Mouse (Mus musculus) spleen, adult 2 months (tissue): ENCODE measurements around the gene Col1a1. TPM values are rescaled to one million over a fixed set of nuclear protein-coding genes. Genes with fewer than 3 reads are reported as not detected.

Experiments
- DNase-seq, 2 experiments: peaks; one replicate each; pipeline versions ENCODE4 v3.0.0 to v3.0.0-alpha.2; 2012 to 2021; ENCODE audit warnings: low spot score in 2 of 2, low read depth in 1 of 2
- H3K27ac ChIP-seq: fragments of 200-500 bp; 2 replicates; pipeline ENCODE4 v1.5.1; 2012; ENCODE audit warnings: low read length, inconsistent platforms; ENCODE audit not compliant: insufficient read depth
- H3K27me3 ChIP-seq: fragments of 200-500 bp; 2 replicates; pipeline ENCODE4 v1.6.1; 2012; ENCODE audit warnings: mild to moderate bottlenecking, moderate library complexity, low read length, inconsistent platforms; ENCODE audit not compliant: control insufficient read depth, insufficient read depth
- H3K36me3 ChIP-seq: fragments of 200-500 bp; 2 replicates; pipeline ENCODE4 v1.6.1; 2012; ENCODE audit warnings: mild to moderate bottlenecking, low read length, inconsistent platforms; ENCODE audit not compliant: control insufficient read depth, insufficient read depth
- H3K4me1 ChIP-seq: fragments of 200-500 bp; 2 replicates; pipeline ENCODE4 v1.6.1; 2011; ENCODE audit warnings: inconsistent platforms; ENCODE audit not compliant: control insufficient read depth, insufficient read depth, insufficient read length
- H3K4me3 ChIP-seq: fragments of 200-500 bp; 2 replicates; pipeline ENCODE4 v1.5.1; 2011; ENCODE audit warnings: mild to moderate bottlenecking, inconsistent platforms; ENCODE audit not compliant: insufficient read depth, insufficient read length; ENCODE audit errors: extremely low read depth
- CTCF ChIP-seq: fragments of 200-500 bp; IDR thresholded peaks from 2 replicates; pipeline ENCODE4 v1.5.1; 2011; ENCODE audit warnings: mild to moderate bottlenecking, inconsistent platforms; ENCODE audit not compliant: insufficient read depth, insufficient read length, insufficient replicate concordance; ENCODE audit errors: extremely low read depth
- POLR2A ChIP-seq: fragments of 200-500 bp; IDR thresholded peaks from 2 replicates; pipeline ENCODE4 v1.6.1; 2011; ENCODE audit warnings: low read depth, low read length, inconsistent platforms
- WGBS: fragments of 180-500 bp; shearing (Covaris S2); methylation state at CpG from one replicate; pipeline ENCODE4 v1.1.7; 2018; 5-methylcytosine and 5-hydroxymethylcytosine counted together
- polyA plus RNA-seq: library from polyadenylated mRNA; depleted of rRNA; stranded (reverse); fragments of >200 nt; gene quantifications from 2 replicates; pipeline ENCODE4 v1.2.3, GENCODE M21; 2012

Col1a1 gene
- polyA plus RNA-seq, 1 experiment = 24.2 TPM

DNA sequence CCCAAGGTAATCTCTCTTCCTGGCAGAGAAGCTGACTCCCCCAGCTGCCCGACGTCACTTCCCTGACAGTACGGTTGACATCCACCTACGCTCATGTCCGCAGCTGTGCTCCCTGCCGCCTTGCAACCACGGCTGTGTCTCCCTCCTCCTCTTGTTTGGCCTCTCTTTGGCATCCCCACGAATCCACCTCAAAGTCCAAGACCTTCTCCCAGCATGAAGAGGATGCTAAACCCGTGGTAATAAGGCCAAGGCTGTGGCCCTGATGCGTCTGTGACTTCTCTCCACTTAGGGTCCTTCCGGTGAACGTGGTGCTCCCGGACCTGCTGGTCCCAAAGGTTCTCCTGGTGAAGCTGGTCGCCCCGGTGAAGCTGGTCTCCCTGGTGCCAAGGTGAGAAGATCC is 7.0 kb downstream of the Col1a1 start:
- DNase-seq = no peak
- TF ChIP-seq POLR2A = no peak
- TF ChIP-seq CTCF = no peak
- Histone ChIP-seq H3K4me3 (no peak overlapping the region), H3K36me3 (no peaks in the 10 kb centered on the region), H3K4me1 (no peaks in the 10 kb centered on the region), H3K27ac (no peak overlapping the region), H3K27me3 (no peaks in the 10 kb centered on the region; the same call in 1 of the 2 replicates)
- WGBS = 77% methylated on average over 15 of the region's 15 CpGs

DNA sequence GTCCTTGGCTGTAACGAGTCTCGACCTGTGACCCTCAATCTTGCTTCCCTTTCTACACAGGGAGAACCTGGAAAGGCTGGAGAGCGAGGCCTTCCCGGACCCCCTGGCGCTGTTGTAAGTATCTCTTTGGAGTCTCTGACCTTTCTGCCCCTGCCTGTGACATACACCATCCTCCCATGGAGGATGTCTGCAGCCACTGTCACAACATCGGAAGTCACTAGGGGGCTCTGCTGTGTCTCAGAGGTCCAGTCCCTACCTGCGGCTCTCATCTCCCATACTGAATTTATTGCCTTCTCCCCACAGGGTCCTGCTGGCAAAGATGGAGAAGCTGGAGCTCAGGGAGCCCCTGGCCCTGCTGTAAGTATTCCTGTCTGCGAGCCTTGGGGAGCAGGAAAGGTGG is 8.3 kb downstream of the Col1a1 start:
- 51% methylated on average over 8 of the region's 8 CpGs for WGBS
- no peak for DNase-seq
- Histone ChIP-seq H3K4me3 (no peak overlapping the region), H3K36me3 (no peaks in the 10 kb centered on the region), H3K4me1 (no peaks in the 10 kb centered on the region), H3K27ac (no peak overlapping the region), H3K27me3 (no peaks in the 10 kb centered on the region)
- no peak for TF ChIP-seq CTCF
- TF ChIP-seq POLR2A = no peak

- H3K27me3 ChIP-seq = no peaks in the 10 kb centered on the region
- no peak for DNase-seq
- no peak overlapping the region for H3K4me3 ChIP-seq
- H3K4me1 ChIP-seq = no peaks in the 10 kb centered on the region
- WGBS = 65% methylated on average over 12 of the region's 12 CpGs
- TF ChIP-seq CTCF (no peak), POLR2A (no peak)
- no peaks in the 10 kb centered on the region for H3K36me3 ChIP-seq
- no peak overlapping the region for H3K27ac ChIP-seq
Measured at GRCm38 (mm10) chr11:94945236-94945635, 9.2 kb downstream of the Col1a1 start.

- Histone ChIP-seq H3K36me3 (no peaks in the 10 kb centered on the region), H3K27ac (no peak overlapping the region), H3K4me1 (no peaks in the 10 kb centered on the region), H3K4me3 (no peak overlapping the region), H3K27me3 (no peaks in the 10 kb centered on the region)
- TF ChIP-seq CTCF = no peak
- no peak for TF ChIP-seq POLR2A
- 50% methylated on average over 6 of the region's 6 CpGs for WGBS
- no peak for DNase-seq
Measured at GRCm38 (mm10) chr11:94952169-94952568, 16.1 kb downstream of the Col1a1 start.

GRCm38 (mm10) chr11:94955103-94955502 is 19.1 kb downstream of the Col1a1 start:
- Histone ChIP-seq H3K27ac (no peak overlapping the region), H3K36me3 (no peaks in the 10 kb centered on the region), H3K4me3 (no peak overlapping the region), H3K27me3 (no peaks in the 10 kb centered on the region), H3K4me1 (peaks cover 2% of the 10 kb centered on the region; the same call in 1 of the 2 replicates)
- TF ChIP-seq CTCF = no peak
- TF ChIP-seq POLR2A = no peak
- no peak for DNase-seq
- WGBS = 92% methylated on average over 9 of the region's 9 CpGs

DNA sequence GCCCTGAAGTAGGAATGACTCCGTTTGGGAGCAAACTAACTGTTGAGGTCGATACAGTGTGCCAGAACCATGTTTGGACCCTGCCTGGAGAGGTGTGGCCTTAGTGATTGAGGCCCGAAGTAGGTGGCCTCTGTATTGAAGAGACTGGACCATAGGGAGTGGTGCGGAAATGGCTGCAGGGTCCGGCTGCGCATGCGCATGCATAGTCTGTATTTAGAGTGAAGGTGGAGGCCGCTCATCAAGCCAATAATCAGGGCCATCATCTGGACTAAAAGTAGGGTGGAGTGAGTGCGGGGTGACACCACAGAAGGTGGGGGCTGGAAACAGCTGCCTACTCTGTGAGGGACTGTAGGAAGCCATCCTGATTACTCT is 21.7 kb downstream of the Col1a1 start:
- TF ChIP-seq CTCF = no peak
- no peak for TF ChIP-seq POLR2A
- DNase-seq = no peak
- Histone ChIP-seq H3K36me3 (no peaks in the 10 kb centered on the region), H3K27me3 (no peaks in the 10 kb centered on the region), H3K4me3 (no peak overlapping the region), H3K27ac (no peak overlapping the region; the same call in 1 of the 2 replicates), H3K4me1 (peaks cover 2% of the 10 kb centered on the region; the same call in 1 of the 2 replicates)
- WGBS = 89% methylated on average over 9 of the region's 9 CpGs

- Histone ChIP-seq H3K36me3 (no peaks in the 10 kb centered on the region), H3K27me3 (no peaks in the 10 kb centered on the region), H3K4me3 (no peak overlapping the region), H3K4me1 (peaks cover 2% of the 10 kb centered on the region; the same call in 1 of the 2 replicates), H3K27ac (no peak overlapping the region)
- WGBS = 36% methylated on average over 8 of the region's 8 CpGs
- TF ChIP-seq CTCF (no peak), POLR2A (no peak)
- DNase-seq = no peak
Measured at GRCm38 (mm10) chr11:94958065-94958858, 22.2 kb downstream of the Col1a1 start.
